Mouse (Mus musculus) ES-E14 (cell line): ENCODE data around the gene Pitpnc1. TPM values are rescaled to one million over a fixed set of nuclear protein-coding genes. Genes with fewer than 3 reads are reported as not detected.

Experiments used
- DNase-seq: peaks from one replicate; pipeline ENCODE4 v3.0.0-alpha.2; 2013; ENCODE audit warnings: low read depth, low spot score
- H3K27ac ChIP-seq: 2 replicates; pipeline ENCODE4 v1.5.1; 2012; ENCODE audit warnings: low read depth, mild to moderate bottlenecking, low read length, moderate library complexity, mixed read lengths; ENCODE audit not compliant: poor library complexity, insufficient read depth, severe bottlenecking
- H3K36me3 ChIP-seq: 2 replicates; pipeline ENCODE4 v1.6.1; 2012; ENCODE audit warnings: mild to moderate bottlenecking, low read length, moderate library complexity, mixed read lengths; ENCODE audit not compliant: control insufficient read depth, poor library complexity, insufficient read depth, severe bottlenecking
- H3K4me1 ChIP-seq, 2 experiments: fragments of 150-350 bp in 1 of 2; sonication (generic) in 1 of 2; 2 replicates each; pipeline ENCODE4 v1.6.1; 2012; ENCODE audit warnings: low read length in 2 of 2, mild to moderate bottlenecking in 1 of 2, mixed read lengths in 1 of 2; ENCODE audit not compliant: control insufficient read depth in 2 of 2, insufficient read depth in 2 of 2, poor library complexity in 1 of 2
- H3K4me3 ChIP-seq, 2 experiments: fragments of 150-350 bp in 1 of 2; sonication (generic) in 1 of 2; 2 replicates each; pipeline ENCODE4 v1.5.1; 2012; ENCODE audit warnings: low read length in 2 of 2, low read depth in 1 of 2, mild to moderate bottlenecking in 1 of 2, mixed read lengths in 1 of 2; ENCODE audit not compliant: insufficient read depth in 1 of 2, poor library complexity in 1 of 2, severe bottlenecking in 1 of 2
- H3K9ac ChIP-seq: 2 replicates; pipeline ENCODE4 v1.6.1; 2012; ENCODE audit warnings: low read depth, mild to moderate bottlenecking, low read length, mixed read lengths; ENCODE audit not compliant: poor library complexity, insufficient read depth, severe bottlenecking
- H3K9me3 ChIP-seq: fragments of 150-350 bp; sonication (generic); 2 replicates; pipeline ENCODE4 v1.6.1; 2012; ENCODE audit warnings: low read depth, mild to moderate bottlenecking, low read length; ENCODE audit not compliant: control insufficient read depth, insufficient read depth
- CHD2 ChIP-seq: IDR thresholded peaks from 2 replicates; pipeline ENCODE4 v1.6.1; 2014; ENCODE audit warnings: mild to moderate bottlenecking, low read depth, low read length, inconsistent platforms
- HCFC1 ChIP-seq: IDR thresholded peaks from 2 replicates; pipeline ENCODE4 v1.6.1; 2012; ENCODE audit warnings: low read length, inconsistent platforms, borderline replicate concordance; ENCODE audit not compliant: insufficient read depth
- MAFK ChIP-seq: IDR thresholded peaks from 2 replicates; pipeline ENCODE4 v1.6.1; 2014; ENCODE audit warnings: mild to moderate bottlenecking, low read depth, low read length, inconsistent platforms; ENCODE audit not compliant: insufficient read depth
- ZC3H11A ChIP-seq: IDR thresholded peaks from 2 replicates; pipeline ENCODE4 v1.6.1; 2012; ENCODE audit warnings: low read depth, mild to moderate bottlenecking, inconsistent platforms, low read length, borderline replicate concordance
- ZNF384 ChIP-seq: IDR thresholded peaks from 2 replicates; pipeline ENCODE4 v1.6.1; 2012; ENCODE audit warnings: low read depth, low read length, inconsistent platforms
- in situ Hi-C, 2 experiments: fragments of 600-800 bp; cut with MboI; formaldehyde crosslinking; loops; one replicate each; pipeline ENCODE4 v1.15.1; 2025; ENCODE audit warnings: low sequenced_read_pairs in 2 of 2, inconsistent platforms in 1 of 2; ENCODE audit not compliant: unreplicated experiment in 2 of 2
- total RNA-seq: library from RNA; depleted of rRNA; stranded (reverse); fragments of 300-350 nt; gene quantifications from 2 replicates; pipeline ENCODE4 v1.2.3, GENCODE M21; 2012

Gene Pitpnc1
- total RNA-seq, 1 experiment = 37.3 TPM

DNA sequence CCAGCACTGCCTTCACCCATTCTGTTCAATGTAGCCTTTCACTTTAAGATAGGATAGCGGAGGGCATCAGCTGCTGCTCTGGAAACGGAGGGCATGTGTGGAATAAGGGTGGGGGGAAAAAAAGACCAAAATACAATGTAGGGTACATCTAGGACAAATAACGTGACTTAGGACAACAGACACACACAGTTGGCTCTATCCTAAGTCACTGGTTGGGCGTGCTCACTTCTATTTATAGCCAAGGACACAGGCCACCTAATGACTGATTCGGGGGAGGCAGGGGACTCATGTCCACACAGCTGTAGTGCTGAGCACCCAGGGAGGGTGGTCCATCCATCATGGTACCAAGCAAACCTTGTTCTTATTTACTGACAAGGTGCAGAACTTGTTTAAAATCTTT is 245.2 kb downstream of the Pitpnc1 start:
- H3K27ac ChIP-seq = no peak overlapping the region
- H3K4me1 ChIP-seq = no peaks in the 10 kb centered on the region
- TF ChIP-seq MAFK = no peak
- TF ChIP-seq ZNF384 = no peak
- TF ChIP-seq HCFC1 = no peak
- no peak for TF ChIP-seq CHD2
- no peak for TF ChIP-seq ZC3H11A
- H3K4me3 ChIP-seq = no peak overlapping the region
- H3K36me3 ChIP-seq = peaks cover 12% of the 10 kb centered on the region
- no peak overlapping the region for H3K9ac ChIP-seq
- DNase-seq = no peak
- H3K9me3 ChIP-seq = no peaks in the 10 kb centered on the region
- in situ Hi-C loops = no loop called here

- H3K4me1 ChIP-seq = no peaks in the 10 kb centered on the region
- no peak overlapping the region for H3K9ac ChIP-seq
- H3K36me3 ChIP-seq = peaks cover 13% of the 10 kb centered on the region
- H3K4me3 ChIP-seq = no peak overlapping the region
- in situ Hi-C loops = no loop called here
- H3K9me3 ChIP-seq = no peaks in the 10 kb centered on the region
- DNase-seq = no peak
- TF ChIP-seq HCFC1 = no peak
- TF ChIP-seq ZNF384 = no peak
- no peak for TF ChIP-seq MAFK
- no peak for TF ChIP-seq CHD2
- TF ChIP-seq ZC3H11A = no peak
- H3K27ac ChIP-seq = no peak overlapping the region
Measured at GRCm38 (mm10) chr11:107223667-107224214, 246.8 kb downstream of the Pitpnc1 start.

DNA sequence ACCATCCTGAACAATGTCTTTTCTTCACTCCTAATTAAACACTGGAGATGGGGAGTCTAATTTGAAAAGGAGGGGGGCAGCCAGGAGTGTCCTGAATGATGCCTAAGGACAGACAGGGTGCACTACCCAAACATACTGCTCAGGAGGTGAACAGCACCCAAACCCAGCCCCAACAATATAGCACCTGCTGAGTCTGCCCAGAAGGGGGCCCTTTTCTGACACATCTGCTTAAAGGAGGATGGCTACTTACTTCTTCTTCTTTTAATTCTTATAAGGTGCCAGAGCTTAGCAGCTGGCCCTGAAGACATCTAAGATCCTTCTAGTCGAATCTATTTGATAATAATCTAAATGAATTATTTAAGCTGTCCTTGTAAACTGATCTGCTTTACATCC is 247.3 kb downstream of the Pitpnc1 start:
- in situ Hi-C loops = no loop called here
- TF ChIP-seq CHD2 (no peak), HCFC1 (no peak), MAFK (no peak), ZC3H11A (no peak), ZNF384 (no peak)
- Histone ChIP-seq H3K4me1 (no peaks in the 10 kb centered on the region), H3K9ac (no peak overlapping the region), H3K4me3 (no peak overlapping the region), H3K27ac (no peak overlapping the region), H3K9me3 (no peaks in the 10 kb centered on the region), H3K36me3 (peaks cover 9% of the 10 kb centered on the region)
- no peak for DNase-seq

DNA sequence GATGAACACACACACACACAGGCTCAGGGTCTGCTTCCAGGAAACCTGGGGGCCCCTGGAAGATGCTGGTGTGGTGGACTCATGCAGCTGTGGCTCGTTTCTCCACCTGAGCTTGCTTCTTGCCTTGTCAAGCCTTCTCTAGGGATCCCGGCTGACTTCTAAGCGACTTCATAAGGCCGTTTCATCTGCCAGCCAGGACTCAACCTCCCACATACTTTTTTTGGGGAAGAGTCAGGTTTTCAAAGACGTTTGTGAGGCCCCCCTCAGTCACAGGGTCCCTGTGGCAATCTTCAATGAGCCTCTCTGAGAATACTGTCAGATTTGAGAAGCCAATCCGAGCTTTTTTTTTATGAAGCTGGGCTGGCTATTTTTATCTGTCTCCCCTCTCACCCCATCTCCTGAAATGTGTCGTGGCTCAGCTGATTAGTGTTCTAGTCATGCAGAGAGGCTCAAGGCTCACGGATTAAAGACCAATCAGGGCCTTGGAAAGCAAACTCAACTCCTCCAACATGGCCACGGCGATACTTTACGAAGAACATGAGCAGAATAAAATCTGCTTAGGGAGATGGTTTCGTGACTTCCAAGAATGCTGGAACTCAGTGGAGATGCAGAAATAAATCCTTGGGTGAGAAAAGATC is 247.8 kb downstream of the Pitpnc1 start:
- H3K4me3 ChIP-seq = no peak overlapping the region
- no peak for TF ChIP-seq ZNF384
- no peak for TF ChIP-seq HCFC1
- no peak for TF ChIP-seq CHD2
- in situ Hi-C loops = no loop called here
- peaks cover 9% of the 10 kb centered on the region for H3K36me3 ChIP-seq
- DNase-seq = no peak
- no peaks in the 10 kb centered on the region for H3K9me3 ChIP-seq
- H3K4me1 ChIP-seq = no peaks in the 10 kb centered on the region
- no peak overlapping the region for H3K27ac ChIP-seq
- H3K9ac ChIP-seq = no peak overlapping the region

GRCm38 (mm10) chr11:107215111-107215510 is 255.4 kb downstream of the Pitpnc1 start:
- Histone ChIP-seq H3K36me3 (peaks cover 4% of the 10 kb centered on the region; the same call in 1 of the 2 replicates), H3K4me1 (peaks cover 4 to 7% of the 10 kb centered on the region in 2 experiments), H3K9ac (no peak overlapping the region), H3K9me3 (no peaks in the 10 kb centered on the region), H3K4me3 (no peak overlapping the region), H3K27ac (no peak overlapping the region)
- in situ Hi-C loops = no loop called here
- TF ChIP-seq CHD2 = no peak
- TF ChIP-seq ZC3H11A = no peak
- no peak for TF ChIP-seq HCFC1
- no peak for TF ChIP-seq MAFK
- TF ChIP-seq ZNF384 = no peak
- peak; percentile 43 for DNase-seq
